Mouse (Mus musculus): ENCODE results near the gene Dph5. TPM values are rescaled to one million over a fixed set of nuclear protein-coding genes. Genes with fewer than 3 reads are reported as not detected.
"Not testable (repeated sequence)": the region's sequence is repeated elsewhere in the genome, so short reads cannot be mapped to it uniquely, and the experiment has no call there.

The Dph5 gene
- 5.9 TPM in 2 replicates for polyA plus RNA-seq (2012; rRNA removed)

- no peak for DNase-seq (ENCODE audit: low read depth)
Measured at GRCm38 (mm10) chr3:115887427-115888309, at the start of gene Dph5. Dph5 (plus strand) TSS chr3:115887837.

GRCm38 (mm10) chr3:115844566-115844965 lies 43.1 kb upstream of the Dph5 start:
- no peak for DNase-seq (ENCODE audit: low read depth)

GRCm38 (mm10) chr3:115845032-115845618 lies 42.5 kb upstream of the Dph5 start:
- no peak for DNase-seq (ENCODE audit: low read depth)

GRCm38 (mm10) chr3:115845724-115846123 lies 41.9 kb upstream of the Dph5 start:
- no peak for DNase-seq (ENCODE audit: low read depth)

- no peak for DNase-seq (ENCODE audit: low read depth)
Measured at GRCm38 (mm10) chr3:115846153-115846552, 41.5 kb upstream of the Dph5 start.

- DNase-seq (ENCODE audit: low read depth), result no peak
Measured at GRCm38 (mm10) chr3:115848686-115849480, 38.8 kb upstream of the Dph5 start.

GRCm38 (mm10) chr3:115850946-115851345 lies 36.7 kb upstream of the Dph5 start:
- DNase-seq (ENCODE audit: low read depth), result no peak

GRCm38 (mm10) chr3:115854672-115855191 lies 32.9 kb upstream of the Dph5 start:
- DNase-seq (ENCODE audit: low read depth), result no peak

GRCm38 (mm10) chr3:115855576-115855975 lies 32.1 kb upstream of the Dph5 start:
- no peak for DNase-seq (ENCODE audit: low read depth)

GRCm38 (mm10) chr3:115856484-115857022 lies 31.1 kb upstream of the Dph5 start:
- DNase-seq (ENCODE audit: low read depth), result no peak

GRCm38 (mm10) chr3:115857436-115857835 lies 30.2 kb upstream of the Dph5 start:
- no peak for DNase-seq (ENCODE audit: low read depth)

- DNase-seq (ENCODE audit: low read depth), result no peak
Measured at GRCm38 (mm10) chr3:115858822-115859221, 28.8 kb upstream of the Dph5 start.

- DNase-seq (ENCODE audit: low read depth), result not testable (repeated sequence)
Measured at GRCm38 (mm10) chr3:115860780-115861179, 26.9 kb upstream of the Dph5 start.

GRCm38 (mm10) chr3:115863487-115863886 lies 24.1 kb upstream of the Dph5 start:
- DNase-seq (ENCODE audit: low read depth), result no peak

GRCm38 (mm10) chr3:115867150-115867549 lies 20.5 kb upstream of the Dph5 start:
- no peak for DNase-seq (ENCODE audit: low read depth)

- no peak for DNase-seq (ENCODE audit: low read depth)
Measured at GRCm38 (mm10) chr3:115867901-115868300, 19.7 kb upstream of the Dph5 start.

- DNase-seq (ENCODE audit: low read depth), result no peak
Measured at GRCm38 (mm10) chr3:115869360-115869759, 18.3 kb upstream of the Dph5 start.

- DNase-seq (ENCODE audit: low read depth), result no peak
Measured at GRCm38 (mm10) chr3:115875551-115875950, 12.1 kb upstream of the Dph5 start.

- no peak for DNase-seq (ENCODE audit: low read depth)
Measured at GRCm38 (mm10) chr3:115877133-115877532, 10.5 kb upstream of the Dph5 start.

- no peak for DNase-seq (ENCODE audit: low read depth)
Measured at GRCm38 (mm10) chr3:115884086-115884485, 3.6 kb upstream of the Dph5 start.

GRCm38 (mm10) chr3:115888310-115889106 lies 871 bp downstream of the Dph5 start:
- DNase-seq (ENCODE audit: low read depth), result no peak

Data from gonadal fat pad, adult 2 months (tissue).